Mouse (Mus musculus) thymus, adult 2 months (tissue): Measurements from ENCODE around the gene 4930518I15Rik.

Experiments
- CTCF ChIP-seq: fragments of 200-500 bp; IDR thresholded peaks from 2 replicates; pipeline ENCODE4 v1.5.1; 2012; ENCODE audit warnings: mild to moderate bottlenecking, control low read depth, low read length, moderate library complexity, borderline replicate concordance; ENCODE audit not compliant: control insufficient read depth, poor library complexity, insufficient read depth; ENCODE audit errors: extremely low read depth
- POLR2A ChIP-seq: fragments of 200-500 bp; IDR thresholded peaks from 2 replicates; pipeline ENCODE4 v1.6.1; 2012; ENCODE audit warnings: mild to moderate bottlenecking, low read length, control low read depth, moderate library complexity; ENCODE audit not compliant: control insufficient read depth, poor library complexity, insufficient read depth; ENCODE audit errors: extremely low read depth

- TF ChIP-seq POLR2A (no peak), CTCF (no peak)
Measured at GRCm38 (mm10) chr2:156834336-156834735, 23.4 kb downstream of the 4930518I15Rik start.
